Mouse (Mus musculus) layer of hippocampus, adult 9-10 months (tissue): ENCODE data around the gene Basp1.
"Not testable (repeated sequence)": the region's sequence is repeated elsewhere in the genome, so short reads cannot be mapped to it uniquely, and the experiment has no call there.

Experiments
- DNase-seq: peaks from one replicate; pipeline ENCODE4 v3.0.0; 2022; ENCODE audit warnings: low spot score

The Basp1 gene

GRCm38 (mm10) chr15:25413378-25413901, at the start of gene Basp1:
Basp1 (minus strand) TSS chr15:25413764.
- no peak for DNase-seq

- not testable (repeated sequence) for DNase-seq
Measured at GRCm38 (mm10) chr15:25463076-25463475, 49.5 kb upstream of the Basp1 start.

GRCm38 (mm10) chr15:25462056-25462762, 48.6 kb upstream of the Basp1 start:
- no peak for DNase-seq

GRCm38 (mm10) chr15:25459901-25460300, 46.3 kb upstream of the Basp1 start:
- DNase-seq: no peak

GRCm38 (mm10) chr15:25457421-25457820, 43.9 kb upstream of the Basp1 start:
- no peak for DNase-seq

- no peak for DNase-seq
Measured at GRCm38 (mm10) chr15:25453538-25453937, 40.0 kb upstream of the Basp1 start.

GRCm38 (mm10) chr15:25449348-25449747, 35.8 kb upstream of the Basp1 start:
- no peak for DNase-seq

GRCm38 (mm10) chr15:25448703-25449340, 35.3 kb upstream of the Basp1 start:
- no peak for DNase-seq

GRCm38 (mm10) chr15:25447136-25447535, 33.6 kb upstream of the Basp1 start:
- no peak for DNase-seq

- DNase-seq: no peak
Measured at GRCm38 (mm10) chr15:25446155-25446487, 32.6 kb upstream of the Basp1 start.

- no peak for DNase-seq
Measured at GRCm38 (mm10) chr15:25445361-25446154, 32.0 kb upstream of the Basp1 start.

GRCm38 (mm10) chr15:25444208-25444607, 30.6 kb upstream of the Basp1 start:
- no peak for DNase-seq

GRCm38 (mm10) chr15:25443140-25443790, 29.7 kb upstream of the Basp1 start:
- DNase-seq: no peak

GRCm38 (mm10) chr15:25441868-25442185, 28.3 kb upstream of the Basp1 start:
- DNase-seq: no peak

GRCm38 (mm10) chr15:25440991-25441867, 27.7 kb upstream of the Basp1 start:
- DNase-seq: peak; percentile 37

GRCm38 (mm10) chr15:25440317-25440716, 26.8 kb upstream of the Basp1 start:
- DNase-seq: no peak

- DNase-seq: no peak
Measured at GRCm38 (mm10) chr15:25432341-25432740, 18.8 kb upstream of the Basp1 start.

GRCm38 (mm10) chr15:25430167-25430566, 16.6 kb upstream of the Basp1 start:
- DNase-seq: no peak

- no peak for DNase-seq
Measured at GRCm38 (mm10) chr15:25429007-25429406, 15.4 kb upstream of the Basp1 start.

GRCm38 (mm10) chr15:25428551-25428950, 15.0 kb upstream of the Basp1 start:
- DNase-seq: no peak

- no peak for DNase-seq
Measured at GRCm38 (mm10) chr15:25420266-25420665, 6.7 kb upstream of the Basp1 start.
